Mouse (Mus musculus): ENCODE measurements around the gene Desi2.

The Desi2 gene

DNA sequence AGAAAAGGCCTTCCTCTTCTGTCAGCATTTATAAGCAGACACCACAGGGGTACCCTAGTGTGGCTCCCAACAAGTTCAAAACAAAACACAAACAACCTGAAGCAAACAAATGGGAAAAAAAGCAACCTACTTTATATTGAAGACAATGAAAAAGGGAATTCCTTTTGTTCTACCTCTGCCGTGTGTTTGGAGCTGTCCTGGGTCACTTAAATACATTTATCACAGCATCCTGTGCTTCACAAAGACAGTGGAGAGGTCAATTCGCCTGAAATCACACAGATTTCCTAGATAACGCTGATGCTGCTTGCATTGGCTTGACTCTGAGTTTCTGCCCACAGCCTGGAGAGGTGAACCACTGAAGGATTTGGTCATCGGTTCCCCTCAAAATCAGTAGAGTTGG is 67.4 kb downstream of the Desi2 start:
- no peak for TF ChIP-seq GATA4 (IDR thresholded peaks at IDR 0.05; ENCODE audit: insufficient replicate concordance, low read length)

DNA sequence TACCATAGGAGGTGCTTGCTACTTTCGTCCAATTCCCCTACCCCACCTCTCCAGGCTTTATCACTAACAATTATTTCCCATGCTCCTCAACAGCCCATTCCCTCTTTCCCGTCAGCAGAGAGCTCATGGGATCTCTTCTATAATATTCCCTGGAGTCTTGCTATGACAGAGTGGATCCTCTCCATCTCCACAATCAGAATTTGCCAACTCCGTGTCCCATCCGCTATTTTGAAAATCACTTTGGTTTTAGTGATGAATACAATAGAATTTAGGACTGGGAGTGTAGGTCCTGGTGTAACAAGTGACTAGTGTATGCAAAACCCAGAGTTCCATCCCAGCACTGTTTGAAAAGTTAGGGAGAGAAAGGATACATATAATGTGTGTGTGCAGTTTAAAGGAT is 69.1 kb downstream of the Desi2 start:
- TF ChIP-seq GATA4 (IDR thresholded peaks at IDR 0.05; ENCODE audit: insufficient replicate concordance, low read length) = no peak

GRCm38 (mm10) chr1:178258821-178259220 is 71.6 kb downstream of the Desi2 start:
- TF ChIP-seq GATA4 (IDR thresholded peaks at IDR 0.05; ENCODE audit: insufficient replicate concordance, low read length) = no peak

GRCm38 (mm10) chr1:178270635-178271034 is 83.4 kb downstream of the Desi2 start:
- TF ChIP-seq GATA4 (IDR thresholded peaks at IDR 0.05; ENCODE audit: insufficient replicate concordance, low read length) = no peak

GRCm38 (mm10) chr1:178275174-178275730 is 88.0 kb downstream of the Desi2 start:
- TF ChIP-seq GATA4 (IDR thresholded peaks at IDR 0.05; ENCODE audit: insufficient replicate concordance, low read length) = no peak

DNA sequence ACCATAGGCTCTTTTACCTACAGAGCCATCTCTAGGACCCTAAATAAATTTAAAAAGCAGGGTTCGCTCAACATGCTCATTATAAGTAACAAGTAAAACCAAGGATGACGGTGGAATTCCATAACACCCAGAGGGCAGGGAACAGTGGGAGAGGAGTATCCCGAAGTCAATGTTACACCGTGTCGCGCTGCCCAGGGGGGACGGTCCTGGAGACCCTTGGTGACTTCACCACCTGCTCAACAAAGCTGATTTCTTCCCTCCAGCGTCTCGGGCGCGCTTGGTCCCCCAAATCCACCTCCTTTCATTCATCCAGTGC is 88.5 kb downstream of the Desi2 start:
- TF ChIP-seq GATA4 (IDR thresholded peaks at IDR 0.05; ENCODE audit: insufficient replicate concordance, low read length) = no peak

GRCm38 (mm10) chr1:178276054-178276911 is 89.1 kb downstream of the Desi2 start:
- no peak for TF ChIP-seq GATA4 (IDR thresholded peaks at IDR 0.05; ENCODE audit: insufficient replicate concordance, low read length)

DNA sequence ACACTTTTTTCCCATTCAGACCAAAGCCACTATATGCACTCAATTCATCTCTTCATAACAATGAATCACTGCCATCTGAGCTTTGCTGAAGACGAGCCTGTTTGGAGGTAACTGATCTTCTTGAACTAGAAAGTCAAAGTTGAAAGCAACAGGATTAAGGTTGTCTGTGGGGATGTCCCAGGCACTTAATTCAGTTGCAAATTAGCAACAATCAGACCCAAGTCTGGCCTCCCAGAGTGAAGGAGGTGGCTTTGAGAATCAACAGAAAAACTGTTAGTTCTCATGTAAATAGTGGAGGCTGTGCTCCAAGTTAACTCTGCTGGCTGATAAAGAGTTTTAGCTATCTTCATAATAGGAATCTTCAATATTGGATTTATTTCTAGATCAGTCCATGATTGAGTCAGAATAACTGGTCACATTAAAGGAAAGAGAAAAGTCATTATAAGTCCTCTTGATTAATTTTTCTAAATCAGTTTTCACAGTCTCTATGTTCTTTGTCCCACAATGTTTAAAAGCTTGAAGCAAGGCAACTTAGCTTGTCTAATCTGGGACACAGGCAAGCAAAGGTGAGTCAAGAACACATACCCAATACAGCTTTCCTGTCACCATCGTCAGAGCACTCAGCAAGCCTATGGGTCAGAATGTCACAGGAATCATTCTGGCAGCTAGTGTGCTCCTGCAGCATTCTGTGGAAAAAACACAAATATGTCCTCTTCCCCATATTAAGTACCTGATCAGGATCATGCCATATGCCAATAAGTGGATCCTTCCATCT is 96.9 kb downstream of the Desi2 start:
- TF ChIP-seq GATA4 (IDR thresholded peaks at IDR 0.05; ENCODE audit: insufficient replicate concordance, low read length) = no peak

DNA sequence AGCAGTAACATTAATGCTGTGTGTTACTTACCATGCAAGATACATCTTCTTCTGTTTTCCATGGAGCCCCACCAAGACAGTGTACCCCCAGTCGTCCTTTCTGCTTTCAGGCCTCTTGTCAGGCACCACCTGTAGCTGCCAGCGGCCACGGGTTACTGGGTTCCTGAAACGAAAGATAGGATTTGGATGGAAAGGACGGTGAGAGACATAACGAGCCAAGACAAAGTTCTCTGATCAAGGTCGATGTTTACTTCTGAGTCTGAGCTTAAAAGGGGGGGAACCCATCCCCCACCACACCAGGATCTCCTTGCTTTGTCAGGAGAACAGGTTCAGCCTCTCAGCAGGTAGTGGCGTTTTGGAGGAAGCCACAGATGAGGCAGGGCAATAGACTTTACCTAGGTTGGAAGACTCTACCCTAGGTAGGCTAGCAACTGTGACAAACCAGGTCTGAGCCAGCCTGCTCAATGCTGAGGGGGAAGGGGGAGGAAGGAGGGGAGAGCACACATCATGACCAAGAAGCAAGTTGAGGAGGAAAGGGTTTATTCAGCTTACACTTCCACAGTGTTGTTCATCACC is 100.5 kb downstream of the Desi2 start:
- no peak for TF ChIP-seq GATA4 (IDR thresholded peaks at IDR 0.05; ENCODE audit: insufficient replicate concordance, low read length)

DNA sequence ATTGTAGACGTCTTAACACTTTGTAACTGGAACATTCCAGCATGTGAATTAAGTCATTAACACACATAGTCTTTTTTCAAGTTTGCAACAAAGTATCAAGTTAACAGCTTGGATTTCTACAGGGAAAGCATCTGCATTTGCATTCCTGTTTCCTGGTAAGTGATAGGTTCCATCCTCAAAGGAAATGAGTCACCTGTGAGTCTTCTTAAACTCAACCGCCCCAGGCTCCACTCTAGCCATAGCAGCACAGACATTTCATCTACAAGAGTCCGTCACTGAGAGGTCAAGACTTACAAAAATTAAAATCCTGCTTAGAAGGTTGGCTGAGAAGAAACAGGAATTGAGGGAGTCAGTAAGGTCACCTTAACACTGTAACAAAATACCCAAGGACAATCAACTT is 104.5 kb downstream of the Desi2 start:
- no peak for TF ChIP-seq GATA4 (IDR thresholded peaks at IDR 0.05; ENCODE audit: insufficient replicate concordance, low read length)

- no peak for TF ChIP-seq GATA4 (IDR thresholded peaks at IDR 0.05; ENCODE audit: insufficient replicate concordance, low read length)
Measured at GRCm38 (mm10) chr1:178294051-178294450, 106.8 kb downstream of the Desi2 start.

- TF ChIP-seq GATA4 (IDR thresholded peaks at IDR 0.05; ENCODE audit: insufficient replicate concordance, low read length) = no peak
Measured at GRCm38 (mm10) chr1:178303425-178303824, 116.2 kb downstream of the Desi2 start.
